Mouse (Mus musculus): ENCODE data around the gene Astn1. TPM values are rescaled to one million over a fixed set of nuclear protein-coding genes. Genes with fewer than 3 reads are reported as not detected.

Gene Astn1
- polyA plus RNA-seq, 1 experiment from 2014 or later = 0.17 TPM

DNA sequence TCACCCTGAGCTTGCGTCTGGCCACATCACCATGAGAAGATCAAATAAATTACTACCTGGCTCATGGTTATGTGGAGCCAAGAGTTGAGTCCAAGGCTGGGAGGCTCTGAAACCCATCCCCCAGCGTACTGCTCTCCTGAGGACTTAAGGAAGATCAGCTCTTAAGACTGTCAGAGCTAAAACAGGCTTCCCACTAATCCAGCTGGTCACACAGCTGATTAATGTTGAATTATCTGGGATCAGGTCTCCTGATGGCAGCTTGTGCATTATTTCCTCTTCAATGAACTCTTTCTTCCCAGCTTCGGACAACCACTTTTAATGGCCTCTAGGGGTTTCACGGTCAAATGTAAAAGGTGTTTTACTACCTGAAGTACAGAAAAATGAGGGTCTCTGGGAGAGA, 184.4 kb downstream of the Astn1 start:
- Histone ChIP-seq H3K9me3 (replicated peaks) (no peaks in the 10 kb centered on the region), H3K36me3 (no peaks in the 10 kb centered on the region), H3K4me2 (no peak overlapping the region), H3K9ac (no peak overlapping the region), H3K27me3 (replicated peaks) (no peaks in the 10 kb centered on the region), H3K4me1 (no peaks in the 10 kb centered on the region), H3K4me3 (no peak overlapping the region), H3K27ac (no peak overlapping the region)
- WGBS (ENCODE audit: insufficient replicate concordance) = 65% methylated on average over 4 of the region's 4 CpGs
- ATAC-seq = no peak

DNA sequence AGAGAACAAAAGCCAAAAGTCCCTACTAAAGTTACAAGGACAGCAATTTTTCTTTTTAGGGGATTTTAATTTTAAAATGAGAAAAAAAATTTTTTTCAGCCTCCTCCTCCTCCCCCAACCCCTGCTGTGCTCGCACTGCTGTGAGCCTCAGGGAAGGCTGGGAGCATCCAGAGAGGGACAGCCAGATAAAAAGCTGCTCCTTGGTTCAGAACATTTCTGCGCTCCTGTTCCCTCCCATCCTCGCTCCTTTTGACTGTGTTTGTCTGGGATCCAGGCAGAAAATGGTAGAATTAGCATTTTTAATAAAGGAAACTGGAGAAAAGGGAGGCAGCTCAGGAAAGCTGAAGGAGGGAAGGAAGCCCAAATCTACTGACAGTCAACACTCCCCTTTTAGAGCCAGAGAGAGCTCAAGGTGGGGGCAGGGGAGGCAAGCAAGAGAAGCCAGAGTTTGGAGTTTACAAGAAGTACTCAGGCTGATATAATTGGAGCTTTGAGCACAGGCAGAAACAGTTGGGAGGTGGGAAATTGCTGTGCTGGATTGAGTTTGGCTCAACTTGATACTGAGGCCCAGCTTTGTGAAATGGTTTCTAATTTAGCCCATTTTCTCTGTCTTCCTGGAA, 185.6 kb downstream of the Astn1 start:
- H3K27ac ChIP-seq = no peak overlapping the region
- H3K9me3 ChIP-seq (replicated peaks) = no peaks in the 10 kb centered on the region
- no peak for ATAC-seq
- H3K4me1 ChIP-seq = no peaks in the 10 kb centered on the region
- H3K27me3 ChIP-seq (replicated peaks) = no peaks in the 10 kb centered on the region
- no peaks in the 10 kb centered on the region for H3K36me3 ChIP-seq
- H3K9ac ChIP-seq = no peak overlapping the region
- 25% methylated on average over 3 of the region's 3 CpGs for WGBS (ENCODE audit: insufficient replicate concordance)
- H3K4me2 ChIP-seq = no peak overlapping the region
- H3K4me3 ChIP-seq = no peak overlapping the region

DNA sequence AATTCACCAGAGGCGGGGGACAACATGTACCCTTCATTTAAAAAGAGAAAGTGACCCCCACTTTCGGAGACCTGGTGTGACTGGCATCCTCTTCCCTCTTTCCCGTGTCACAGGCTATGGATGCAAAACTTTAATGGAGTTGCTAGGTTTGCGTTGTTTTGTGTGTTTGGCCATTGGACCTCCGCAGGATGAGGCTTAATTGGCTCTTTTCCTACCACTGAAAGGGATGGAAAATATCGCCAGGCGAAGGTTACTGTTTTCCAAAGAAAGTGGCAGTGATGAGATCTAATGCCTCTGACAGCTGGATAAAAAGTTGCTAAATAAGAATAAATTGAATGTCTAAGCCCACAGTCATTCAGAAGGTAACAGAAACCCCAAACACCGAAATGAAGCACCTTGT, 186.2 kb downstream of the Astn1 start:
- H3K9me3 ChIP-seq (replicated peaks) = no peaks in the 10 kb centered on the region
- H3K4me3 ChIP-seq = no peak overlapping the region
- no peak overlapping the region for H3K27ac ChIP-seq
- H3K9ac ChIP-seq = no peak overlapping the region
- H3K4me2 ChIP-seq = no peak overlapping the region
- H3K27me3 ChIP-seq (replicated peaks) = no peaks in the 10 kb centered on the region
- H3K36me3 ChIP-seq = no peaks in the 10 kb centered on the region
- no peak for ATAC-seq
- WGBS (ENCODE audit: insufficient replicate concordance) = 67% methylated on average over 8 of the region's 8 CpGs
- no peaks in the 10 kb centered on the region for H3K4me1 ChIP-seq

DNA sequence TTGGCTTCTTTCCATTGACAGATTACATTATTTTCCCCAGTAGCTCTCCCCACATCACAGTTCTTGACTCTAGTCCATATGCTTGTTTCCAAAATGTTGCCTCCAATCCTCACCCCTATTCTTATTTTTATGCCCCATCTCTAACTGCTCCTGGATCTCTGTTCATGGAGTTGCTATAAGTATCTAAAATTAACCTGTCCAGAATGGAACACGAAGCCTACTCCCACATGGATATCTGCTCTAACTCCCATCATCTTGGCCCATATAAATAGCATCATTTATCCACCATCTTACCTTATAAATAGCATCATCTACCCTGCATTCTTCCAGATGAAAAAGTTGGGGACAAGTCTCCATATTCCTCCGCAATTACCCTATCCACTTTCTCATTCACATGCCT, 187.5 kb downstream of the Astn1 start:
- Histone ChIP-seq H3K9ac (no peak overlapping the region), H3K27me3 (replicated peaks) (no peaks in the 10 kb centered on the region), H3K4me2 (no peak overlapping the region), H3K9me3 (replicated peaks) (no peaks in the 10 kb centered on the region), H3K4me1 (no peaks in the 10 kb centered on the region), H3K4me3 (no peak overlapping the region), H3K36me3 (no peaks in the 10 kb centered on the region), H3K27ac (no peak overlapping the region)
- ATAC-seq = no peak
- whole genome bisulfite sequencing (ENCODE audit: insufficient replicate concordance) = 59% methylated on average over 2 of the region's 2 CpGs

DNA sequence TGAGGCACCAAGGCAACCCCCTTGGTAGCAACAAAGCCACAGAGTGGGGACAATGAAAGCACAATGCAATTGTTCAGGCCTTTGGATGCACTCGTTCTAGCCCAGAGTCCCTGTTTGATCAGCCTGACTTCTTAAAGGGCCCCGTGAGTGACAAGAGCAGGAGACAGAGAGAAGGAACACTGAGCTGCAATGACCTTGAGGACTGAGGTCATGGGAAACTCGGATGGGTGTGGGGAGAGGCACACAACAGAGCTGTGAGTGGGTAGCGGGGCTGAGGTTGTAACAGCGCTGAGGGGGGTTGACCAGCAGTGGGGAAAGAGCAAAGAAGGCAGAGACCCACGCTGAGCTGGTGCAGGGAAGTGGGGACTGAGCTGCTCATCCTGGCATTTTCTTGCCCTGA, 189.9 kb downstream of the Astn1 start:
- Histone ChIP-seq H3K9ac (no peak overlapping the region), H3K9me3 (replicated peaks) (no peaks in the 10 kb centered on the region), H3K4me2 (no peak overlapping the region), H3K27me3 (replicated peaks) (no peaks in the 10 kb centered on the region), H3K4me3 (no peak overlapping the region), H3K36me3 (no peaks in the 10 kb centered on the region), H3K4me1 (no peaks in the 10 kb centered on the region), H3K27ac (no peak overlapping the region)
- 52% methylated on average over 6 of the region's 6 CpGs for WGBS (ENCODE audit: insufficient replicate concordance)
- no peak for ATAC-seq

DNA sequence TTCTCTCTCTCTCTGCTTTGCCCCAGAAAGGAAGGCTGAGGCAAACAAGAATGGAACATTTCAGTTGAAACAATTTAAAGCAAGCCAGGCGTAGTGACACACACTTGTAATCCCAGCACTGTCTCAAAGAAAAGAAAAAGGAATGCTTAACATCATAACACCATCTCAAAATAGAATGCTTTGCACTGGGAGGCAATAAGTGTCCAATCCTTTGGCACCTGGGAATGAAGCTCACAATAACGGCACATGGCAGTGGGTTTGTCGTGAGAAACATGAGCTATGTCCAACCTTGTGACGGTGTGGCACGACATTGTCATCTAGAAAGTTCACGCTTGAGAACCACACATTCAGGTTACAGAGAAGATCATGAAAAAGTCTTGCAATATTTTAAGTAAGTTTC, 191.3 kb downstream of the Astn1 start:
- H3K9ac ChIP-seq = no peak overlapping the region
- no peak overlapping the region for H3K4me3 ChIP-seq
- no peak for ATAC-seq
- no peak overlapping the region for H3K4me2 ChIP-seq
- no peak overlapping the region for H3K27ac ChIP-seq
- H3K36me3 ChIP-seq = no peaks in the 10 kb centered on the region
- 73% methylated on average over 6 of the region's 6 CpGs for WGBS (ENCODE audit: insufficient replicate concordance)
- H3K9me3 ChIP-seq (replicated peaks) = no peaks in the 10 kb centered on the region
- H3K27me3 ChIP-seq (replicated peaks) = no peaks in the 10 kb centered on the region
- H3K4me1 ChIP-seq = no peaks in the 10 kb centered on the region

DNA sequence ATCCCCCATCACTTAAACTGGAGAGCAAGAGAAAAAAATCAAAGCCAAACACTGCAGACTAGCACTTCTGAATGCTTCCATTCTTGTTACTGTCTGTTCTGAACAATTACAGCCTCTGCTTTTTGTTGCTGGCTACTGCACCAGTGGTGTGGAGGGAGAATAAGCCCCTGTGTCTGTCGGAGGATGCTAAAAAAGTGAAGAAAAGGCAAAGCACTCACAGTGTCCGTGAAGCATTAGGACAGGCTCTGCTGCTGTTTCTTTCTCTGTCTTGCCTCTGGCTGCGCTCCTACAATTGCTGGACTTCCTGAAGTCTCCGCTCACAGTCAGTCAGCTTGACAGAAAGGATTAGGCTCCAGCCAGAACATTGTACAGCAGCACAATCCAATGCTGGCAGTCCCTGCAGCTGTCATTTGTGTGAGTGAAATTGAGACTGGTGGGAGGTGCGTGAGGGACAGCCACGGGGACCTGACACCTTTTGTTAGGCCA, 192.0 kb downstream of the Astn1 start:
- Histone ChIP-seq H3K9me3 (replicated peaks) (no peaks in the 10 kb centered on the region), H3K36me3 (no peaks in the 10 kb centered on the region), H3K9ac (no peak overlapping the region), H3K4me1 (no peaks in the 10 kb centered on the region), H3K4me2 (no peak overlapping the region), H3K4me3 (no peak overlapping the region), H3K27ac (no peak overlapping the region), H3K27me3 (replicated peaks) (no peaks in the 10 kb centered on the region)
- ATAC-seq = no peak
- WGBS (ENCODE audit: insufficient replicate concordance) = 41% methylated on average over 6 of the region's 6 CpGs

DNA sequence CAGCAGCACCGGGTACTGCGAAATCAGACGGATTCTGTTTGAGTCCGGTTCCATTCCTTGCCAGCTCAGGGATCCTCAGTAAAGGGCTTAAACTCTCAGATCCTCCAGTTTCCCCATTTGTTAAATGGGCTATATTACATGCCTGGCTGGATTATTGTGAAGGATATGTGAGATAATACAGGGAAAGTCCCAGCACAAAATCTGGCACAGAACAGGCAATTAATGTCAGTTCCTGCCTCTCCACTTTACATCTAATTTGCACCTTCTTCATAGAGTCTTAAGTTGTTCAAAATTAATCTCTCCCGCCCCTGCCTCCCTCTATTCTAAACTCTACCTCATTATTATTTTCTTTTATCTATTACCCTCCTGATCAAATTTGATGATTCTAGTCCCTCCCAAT, 211.1 kb downstream of the Astn1 start:
- no peaks in the 10 kb centered on the region for H3K4me1 ChIP-seq

DNA sequence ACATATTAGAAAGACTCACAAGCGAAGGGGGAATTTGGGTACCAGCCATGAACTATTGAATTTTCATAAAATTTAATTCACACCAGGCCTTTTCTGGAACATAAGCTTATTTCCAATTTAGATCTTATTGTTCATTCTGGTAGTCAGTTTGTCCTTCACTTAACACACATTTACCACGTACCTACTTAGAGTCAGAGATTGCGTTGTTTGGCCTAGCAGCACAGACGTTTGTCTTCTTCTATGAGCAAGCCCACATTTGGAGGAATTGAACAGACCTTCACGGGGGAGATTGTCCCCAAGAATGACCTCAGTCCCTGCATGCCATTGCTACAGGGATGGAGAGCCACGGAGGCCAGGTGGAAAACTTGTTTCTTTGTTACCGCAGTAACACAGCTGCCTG, 211.5 kb downstream of the Astn1 start:
- no peaks in the 10 kb centered on the region for H3K27me3 ChIP-seq (replicated peaks)
- ATAC-seq = no peak
- no peaks in the 10 kb centered on the region for H3K4me1 ChIP-seq
- no peak overlapping the region for H3K27ac ChIP-seq
- no peaks in the 10 kb centered on the region for H3K9me3 ChIP-seq (replicated peaks)
- H3K4me3 ChIP-seq = no peak overlapping the region
- H3K9ac ChIP-seq = no peak overlapping the region
- no peaks in the 10 kb centered on the region for H3K36me3 ChIP-seq
- WGBS (ENCODE audit: insufficient replicate concordance) = 74% methylated on average over 7 of the region's 7 CpGs
- H3K4me2 ChIP-seq = no peak overlapping the region

More for the DNA sequence above, 211.1 kb downstream of the Astn1 start:
- H3K27ac ChIP-seq = no peak overlapping the region
- no peaks in the 10 kb centered on the region for H3K27me3 ChIP-seq (replicated peaks)
- no peak overlapping the region for H3K4me2 ChIP-seq
- no peak overlapping the region for H3K9ac ChIP-seq
- no peaks in the 10 kb centered on the region for H3K9me3 ChIP-seq (replicated peaks)
- no peak for ATAC-seq
- H3K4me3 ChIP-seq = no peak overlapping the region
- 70% methylated on average over 5 of the region's 5 CpGs for WGBS (ENCODE audit: insufficient replicate concordance)
- H3K36me3 ChIP-seq = no peaks in the 10 kb centered on the region

DNA sequence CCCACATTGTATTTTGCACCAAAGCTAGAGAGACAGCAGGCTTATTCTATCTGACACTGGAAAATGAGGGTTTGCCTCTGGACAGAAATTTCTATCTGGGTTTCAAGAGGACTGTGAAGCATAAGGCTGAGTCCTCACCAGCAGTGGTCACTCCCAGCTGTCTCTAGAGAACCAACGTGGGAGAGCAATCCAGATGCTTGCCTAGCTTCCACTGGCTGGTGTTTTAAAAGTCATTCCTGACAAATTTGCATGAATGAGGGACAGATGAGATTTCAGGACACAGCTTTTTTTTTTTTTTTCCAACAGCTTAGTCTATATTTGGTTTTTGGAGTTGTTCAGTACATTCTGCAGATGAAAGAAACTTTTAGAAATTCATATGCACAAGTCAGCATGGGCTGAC, 213.9 kb downstream of the Astn1 start:
- 44% methylated on average over 1 of the region's 1 CpGs for whole genome bisulfite sequencing (ENCODE audit: insufficient replicate concordance)
- no peak for ATAC-seq
- Histone ChIP-seq H3K27ac (no peak overlapping the region), H3K9me3 (replicated peaks) (no peaks in the 10 kb centered on the region), H3K9ac (no peak overlapping the region), H3K4me2 (no peak overlapping the region), H3K4me3 (no peak overlapping the region), H3K36me3 (no peaks in the 10 kb centered on the region), H3K27me3 (replicated peaks) (no peaks in the 10 kb centered on the region), H3K4me1 (no peaks in the 10 kb centered on the region)

DNA sequence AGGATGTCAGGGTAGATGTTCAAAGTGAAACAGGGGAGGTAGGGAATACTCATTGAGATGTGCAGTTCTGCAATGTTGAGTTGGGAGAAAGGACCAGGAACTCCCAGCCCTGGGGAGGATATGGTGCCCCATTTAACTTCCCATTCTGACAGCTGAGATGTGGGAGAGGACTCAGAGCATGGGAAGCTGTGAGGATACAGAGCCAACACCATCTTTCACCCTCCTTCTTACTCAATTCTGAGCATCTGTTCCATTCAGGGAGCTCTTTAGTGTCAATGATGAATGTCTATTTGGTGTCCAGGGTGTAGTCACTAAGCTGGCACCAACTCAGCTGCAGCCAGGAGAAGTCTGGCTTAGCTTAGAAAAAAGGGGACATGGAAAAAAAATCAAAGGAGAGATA, 219.7 kb downstream of the Astn1 start:
- Histone ChIP-seq H3K36me3 (no peaks in the 10 kb centered on the region), H3K9ac (no peak overlapping the region), H3K4me3 (no peak overlapping the region), H3K27me3 (replicated peaks) (no peaks in the 10 kb centered on the region), H3K4me2 (no peak overlapping the region), H3K4me1 (no peaks in the 10 kb centered on the region), H3K9me3 (replicated peaks) (no peaks in the 10 kb centered on the region), H3K27ac (no peak overlapping the region)
- no peak for ATAC-seq

DNA sequence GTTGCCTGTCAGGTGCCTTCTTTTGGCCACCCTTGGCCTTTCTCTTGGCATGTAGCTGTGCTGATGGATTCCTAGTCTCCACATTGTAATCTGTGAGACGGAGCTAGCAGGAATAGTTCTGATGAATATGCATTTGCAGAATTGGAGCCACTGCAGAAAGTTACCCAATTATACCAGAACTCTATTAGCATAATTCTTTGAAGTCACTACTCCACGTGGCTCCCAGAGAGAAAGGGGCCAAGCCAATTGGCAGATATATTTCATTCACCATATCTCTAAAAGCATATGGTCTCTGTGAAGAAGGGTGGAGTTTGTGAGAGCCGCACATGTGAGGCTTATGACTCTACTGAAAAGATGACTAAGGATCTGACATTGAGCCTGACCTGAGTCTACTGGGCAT, 226.8 kb downstream of the Astn1 start:
- Histone ChIP-seq H3K27me3 (replicated peaks) (no peaks in the 10 kb centered on the region), H3K4me1 (no peaks in the 10 kb centered on the region), H3K9me3 (replicated peaks) (no peaks in the 10 kb centered on the region), H3K4me3 (no peak overlapping the region), H3K9ac (no peak overlapping the region), H3K27ac (no peak overlapping the region), H3K36me3 (no peaks in the 10 kb centered on the region), H3K4me2 (no peak overlapping the region)
- no peak for ATAC-seq
- WGBS (ENCODE audit: insufficient replicate concordance) = 69% methylated on average over 3 of the region's 3 CpGs

DNA sequence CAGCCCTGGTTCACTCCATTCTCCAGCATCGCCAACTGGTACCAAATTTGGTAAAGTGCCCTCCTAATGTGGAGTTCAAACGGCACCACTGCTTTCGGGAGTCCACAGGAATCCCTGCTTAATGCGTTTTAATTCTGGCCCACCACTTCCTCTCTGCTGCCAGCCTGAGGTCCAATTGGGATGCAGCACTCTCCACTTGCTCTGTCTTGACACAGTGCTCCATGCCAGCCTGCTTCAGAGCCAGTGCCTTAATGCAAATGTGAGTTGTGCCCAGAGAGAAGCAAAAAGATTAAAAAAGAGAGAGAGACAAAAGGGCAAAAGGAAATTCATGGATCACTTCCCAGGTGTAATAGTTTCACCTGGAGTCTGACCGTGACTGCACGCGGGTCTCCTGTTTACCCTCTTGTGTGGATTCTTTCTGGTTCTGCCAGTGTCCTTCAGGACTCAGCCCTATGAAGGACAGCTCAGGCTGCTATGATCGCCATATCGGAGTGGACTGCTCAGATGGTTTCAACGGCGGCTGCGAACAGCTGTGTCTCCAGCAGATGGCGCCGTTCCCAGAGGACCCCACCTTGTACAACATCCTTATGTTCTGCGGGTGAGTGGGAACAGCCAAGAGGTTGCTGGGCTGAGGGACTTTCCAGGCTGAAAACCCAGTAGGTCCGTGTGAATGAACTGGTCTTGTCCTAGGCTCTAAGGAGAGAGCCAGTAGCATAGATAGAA, 234.8 kb downstream of the Astn1 start:
- Histone ChIP-seq H3K27me3 (replicated peaks) (no peaks in the 10 kb centered on the region), H3K9ac (no peak overlapping the region), H3K27ac (no peak overlapping the region), H3K9me3 (replicated peaks) (no peaks in the 10 kb centered on the region), H3K4me1 (no peaks in the 10 kb centered on the region), H3K36me3 (no peaks in the 10 kb centered on the region), H3K4me3 (no peak overlapping the region), H3K4me2 (no peak overlapping the region)
- ATAC-seq = no peak
- 30% methylated on average over 16 of the region's 16 CpGs for WGBS (ENCODE audit: insufficient replicate concordance)

Data from liver, embryonic 12.5 days (tissue).